Mouse (Mus musculus) midbrain, embryonic 10.5 days (tissue): ENCODE results near the gene Heatr5a. TPM values are rescaled to one million over a fixed set of nuclear protein-coding genes. Genes with fewer than 3 reads are reported as not detected.
A peak's percentile ranks its signal among the peaks of the same experiment; 100 is the strongest.

ENCODE experiments used
- DNase-seq: peaks from one replicate; pipeline ENCODE4 v3.0.0-alpha.2; 2017; ENCODE audit warnings: low spot score
- H3K27ac ChIP-seq: fragments of 300-500 bp; sonication (generic); replicated peaks from 2 replicates; pipeline ENCODE4 v1.5.1; 2016; ENCODE audit warnings: mild to moderate bottlenecking
- H3K27me3 ChIP-seq: fragments of 300-500 bp; sonication (generic); 2 replicates; pipeline ENCODE4 v1.6.1; 2016; ENCODE audit warnings: low read depth, mild to moderate bottlenecking; ENCODE audit not compliant: poor library complexity, severe bottlenecking
- H3K36me3 ChIP-seq: fragments of 300-500 bp; sonication (generic); 2 replicates; pipeline ENCODE4 v1.6.1; 2016; ENCODE audit warnings: mild to moderate bottlenecking, moderate library complexity
- H3K4me1 ChIP-seq: fragments of 300-500 bp; sonication (generic); 2 replicates; pipeline ENCODE4 v1.6.1; 2016
- H3K4me3 ChIP-seq: fragments of 300-500 bp; sonication (generic); 2 replicates; pipeline ENCODE4 v1.5.1; 2016; ENCODE audit warnings: mild to moderate bottlenecking, moderate library complexity
- H3K9me3 ChIP-seq: fragments of 300-500 bp; sonication (generic); replicated peaks from 2 replicates; pipeline ENCODE4 v1.6.1; 2016; ENCODE audit warnings: mild to moderate bottlenecking
- WGBS: fragments of 180-500 bp; shearing (Covaris S2); methylation state at CpG from one replicate; pipeline ENCODE4 v1.1.7; 2016; 5-methylcytosine and 5-hydroxymethylcytosine counted together
- polyA plus RNA-seq: library from polyadenylated mRNA; unstranded; fragments of >200 nt; fragmentation: Nextera tagmentation; extraction: Ambion mirVana; gene quantifications from 2 replicates; pipeline ENCODE4 v1.2.1, GENCODE M21; 2016

Heatr5a gene
- polyA plus RNA-seq, 1 experiment from 2014 or later, result 12.6 TPM

DNA sequence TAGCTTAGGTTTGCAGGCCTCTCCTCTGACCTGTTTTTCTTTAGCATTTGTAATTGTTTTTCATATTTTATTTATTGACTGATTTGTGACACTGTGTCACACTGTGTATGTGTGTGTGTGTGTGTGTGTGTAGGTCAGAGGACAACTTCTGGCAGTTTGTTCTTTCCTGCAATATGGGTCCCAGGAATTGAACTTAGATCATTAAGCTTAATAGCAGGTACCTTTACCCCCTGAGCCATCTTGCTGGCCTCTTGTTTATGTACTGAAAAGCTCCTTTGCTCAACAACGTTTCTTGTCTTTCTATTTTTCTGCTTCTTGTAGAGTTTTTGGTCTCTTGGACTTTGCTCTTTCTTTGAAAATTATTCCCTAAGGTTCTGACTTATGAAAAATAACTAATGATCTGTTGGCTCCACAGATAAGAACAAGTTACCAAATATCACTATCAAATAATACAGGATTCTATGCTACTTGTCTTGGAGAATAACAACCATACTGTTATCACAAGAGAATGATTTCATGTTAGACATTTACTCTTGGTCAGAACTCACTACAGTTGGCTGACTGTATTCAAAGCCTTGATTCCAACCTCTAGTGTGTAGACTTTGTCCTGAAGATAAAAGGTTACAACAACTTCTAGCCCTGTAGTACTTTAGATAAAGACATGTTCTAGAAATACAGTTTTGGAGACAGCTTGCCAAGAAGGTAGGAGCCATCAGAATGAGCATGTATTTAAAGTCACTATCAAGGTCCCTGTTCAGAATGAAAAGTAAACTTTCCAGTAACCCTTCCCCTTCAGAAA lies 24.8 kb upstream of the Heatr5a start:
- Histone ChIP-seq H3K4me3 (no peak overlapping the region), H3K27ac (no peak overlapping the region), H3K4me1 (no peaks in the 10 kb centered on the region), H3K9me3 (no peaks in the 10 kb centered on the region), H3K36me3 (peaks cover 68% of the 10 kb centered on the region), H3K27me3 (no peaks in the 10 kb centered on the region)
- 84% methylated on average over 1 of the region's 1 CpGs for WGBS
- no peak for DNase-seq

DNA sequence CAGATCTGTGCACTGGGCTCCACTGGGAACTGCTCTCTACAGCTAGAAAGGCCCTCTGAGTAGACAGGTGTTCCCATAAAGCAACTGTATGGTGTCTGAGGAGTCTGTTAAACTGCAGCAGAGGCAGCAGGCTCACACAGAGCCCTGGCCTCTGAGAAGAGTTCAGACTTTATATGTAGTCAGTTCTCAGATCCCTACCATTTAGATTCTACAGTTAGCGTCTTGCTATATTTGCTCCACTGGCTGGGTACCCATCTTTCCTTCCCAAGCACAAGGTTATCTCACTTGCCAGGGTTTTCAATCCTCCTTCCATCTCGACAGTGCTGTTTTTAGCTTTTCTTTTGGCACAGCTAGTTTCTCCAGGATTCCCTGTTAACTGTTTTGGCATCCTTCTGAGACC lies 19.5 kb upstream of the Heatr5a start:
- no peak overlapping the region for H3K4me3 ChIP-seq
- WGBS, result 82% methylated on average over 2 of the region's 2 CpGs

DNA sequence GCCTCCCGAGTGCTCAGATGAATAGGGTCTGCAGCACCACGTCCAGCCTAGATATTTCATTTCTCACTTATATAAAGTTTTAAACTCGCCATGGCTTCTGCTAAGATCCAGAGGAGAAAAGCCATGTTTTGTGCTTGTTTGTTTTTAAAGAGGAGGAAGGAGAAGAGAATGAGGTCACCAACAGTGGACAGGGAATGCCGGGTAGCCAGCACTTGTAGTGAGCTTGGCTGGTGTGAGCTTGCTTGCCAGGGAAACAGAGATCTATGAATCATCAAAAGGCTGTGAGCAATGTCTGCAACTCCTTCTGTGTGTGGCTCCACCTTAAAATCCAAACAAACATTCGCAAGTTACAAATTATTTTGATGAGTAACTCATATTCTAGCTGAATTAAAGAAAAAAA lies 17.4 kb upstream of the Heatr5a start:
- Histone ChIP-seq H3K4me3 (no peak overlapping the region), H3K27ac (no peak overlapping the region), H3K36me3 (peaks cover 12% of the 10 kb centered on the region), H3K4me1 (no peaks in the 10 kb centered on the region), H3K27me3 (no peaks in the 10 kb centered on the region), H3K9me3 (no peaks in the 10 kb centered on the region)
- no peak for DNase-seq
- WGBS, result 87% methylated on average over 5 of the region's 5 CpGs

More for the DNA sequence above, 19.5 kb upstream of the Heatr5a start:
- no peak overlapping the region for H3K27ac ChIP-seq
- no peaks in the 10 kb centered on the region for H3K27me3 ChIP-seq
- no peaks in the 10 kb centered on the region for H3K9me3 ChIP-seq
- H3K4me1 ChIP-seq, result no peaks in the 10 kb centered on the region
- no peak for DNase-seq
- H3K36me3 ChIP-seq, result peaks cover 33% of the 10 kb centered on the region

DNA sequence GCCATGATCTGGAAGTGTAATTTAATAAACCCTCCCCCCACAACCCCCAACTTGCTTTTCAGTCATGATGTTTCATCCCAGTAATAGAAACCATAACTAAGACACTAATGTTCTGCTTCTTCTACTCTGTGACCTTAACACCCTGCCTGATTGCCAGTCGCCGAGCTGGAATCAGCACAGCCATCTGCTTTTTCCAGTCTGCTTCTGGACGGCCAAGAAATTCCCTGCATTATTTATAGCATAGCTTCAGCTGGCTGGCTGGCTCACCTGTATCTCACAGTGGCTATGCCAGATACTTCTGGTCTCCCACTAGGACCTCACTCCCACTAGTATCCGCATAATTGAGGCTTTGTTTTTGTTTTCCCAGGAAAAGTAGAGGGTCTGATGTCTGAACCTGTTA lies 14.7 kb upstream of the Heatr5a start:
- Histone ChIP-seq H3K36me3 (peaks cover 12% of the 10 kb centered on the region; the same call in 1 of the 2 replicates), H3K4me3 (no peak overlapping the region), H3K27ac (no peak overlapping the region), H3K4me1 (no peaks in the 10 kb centered on the region), H3K9me3 (no peaks in the 10 kb centered on the region), H3K27me3 (no peaks in the 10 kb centered on the region)
- DNase-seq, result no peak
- 87% methylated on average over 4 of the region's 4 CpGs for WGBS

DNA sequence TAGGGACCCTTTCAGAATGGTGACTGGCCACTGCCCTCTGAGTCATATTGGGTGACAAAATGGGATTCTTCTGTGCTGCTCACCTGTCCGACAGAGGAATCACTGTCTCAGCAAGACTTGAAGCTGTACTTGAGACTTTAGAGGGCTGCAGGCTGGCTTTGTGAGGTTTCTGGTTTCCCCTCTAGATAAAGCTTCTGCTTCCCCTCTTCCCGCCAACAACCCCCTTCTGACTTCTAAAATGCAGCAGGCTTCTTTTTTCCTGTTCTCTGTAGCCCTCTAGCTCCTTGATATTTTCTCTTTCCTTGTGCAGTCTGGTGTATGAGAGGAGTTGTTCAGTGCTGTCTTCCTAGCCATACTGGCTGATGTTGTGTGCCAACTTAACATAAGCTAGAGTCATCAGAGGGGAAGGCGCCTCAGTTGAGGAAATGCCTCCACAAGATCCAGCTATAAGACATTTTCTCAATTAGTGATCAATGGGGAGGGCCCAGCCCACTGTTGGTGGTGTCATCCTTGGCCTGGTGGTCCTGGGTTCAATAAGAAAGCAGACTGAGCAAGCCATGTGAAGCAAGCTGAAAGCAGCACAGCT lies 14.1 kb upstream of the Heatr5a start:
- H3K4me3 ChIP-seq, result no peak overlapping the region
- no peaks in the 10 kb centered on the region for H3K27me3 ChIP-seq
- H3K4me1 ChIP-seq, result no peaks in the 10 kb centered on the region
- H3K36me3 ChIP-seq, result peaks cover 12% of the 10 kb centered on the region; the same call in 1 of the 2 replicates
- H3K27ac ChIP-seq, result no peak overlapping the region
- WGBS, result 91% methylated on average over 3 of the region's 3 CpGs
- DNase-seq, result no peak
- no peaks in the 10 kb centered on the region for H3K9me3 ChIP-seq

DNA sequence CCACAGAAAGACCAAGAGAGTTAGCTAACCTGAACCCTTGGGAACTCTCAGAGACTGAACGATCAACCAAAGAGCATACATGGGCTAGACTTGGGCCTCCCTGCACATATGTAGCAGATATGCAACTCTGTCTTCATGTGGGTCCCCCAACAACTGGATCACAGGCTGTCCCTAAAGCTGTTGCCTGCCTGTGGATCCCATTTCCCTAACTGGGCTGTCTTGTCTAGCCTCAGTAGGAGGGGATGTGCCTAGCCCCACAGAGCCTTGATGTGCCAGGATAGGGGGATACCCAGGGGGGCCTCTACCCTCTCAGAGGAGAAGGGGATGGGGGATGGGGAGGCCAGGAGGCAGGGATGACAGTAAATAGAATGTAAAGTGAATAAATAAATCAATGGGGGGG lies 12.5 kb upstream of the Heatr5a start:
- Histone ChIP-seq H3K4me3 (no peak overlapping the region), H3K36me3 (peaks cover 12% of the 10 kb centered on the region; the same call in 1 of the 2 replicates), H3K9me3 (no peaks in the 10 kb centered on the region), H3K27me3 (no peaks in the 10 kb centered on the region), H3K4me1 (no peaks in the 10 kb centered on the region), H3K27ac (no peak overlapping the region)
- 84% methylated on average over 1 of the region's 1 CpGs for whole genome bisulfite sequencing
- no peak for DNase-seq

DNA sequence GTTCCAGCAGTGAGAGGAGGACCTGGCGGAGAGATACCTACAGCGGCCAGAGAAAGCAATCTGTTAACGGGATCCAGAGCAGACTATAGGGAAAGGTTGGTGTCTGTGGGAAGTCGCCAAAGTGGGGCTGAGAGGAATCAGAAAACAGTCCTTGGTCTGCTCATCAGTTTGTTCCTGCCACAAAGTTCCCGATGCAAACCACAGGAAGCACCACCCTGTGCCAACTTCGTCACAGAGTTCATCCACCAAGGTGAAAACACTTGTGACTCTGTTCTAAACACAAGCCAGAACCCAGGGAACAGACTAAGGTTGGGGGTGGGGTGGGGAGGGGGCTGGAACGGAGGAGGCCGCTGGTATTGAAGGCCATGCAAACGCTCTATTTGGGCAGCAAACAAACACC lies 5.4 kb upstream of the Heatr5a start:
- no peaks in the 10 kb centered on the region for H3K27me3 ChIP-seq
- H3K4me1 ChIP-seq, result no peaks in the 10 kb centered on the region; the same call in 1 of the 2 replicates

DNA sequence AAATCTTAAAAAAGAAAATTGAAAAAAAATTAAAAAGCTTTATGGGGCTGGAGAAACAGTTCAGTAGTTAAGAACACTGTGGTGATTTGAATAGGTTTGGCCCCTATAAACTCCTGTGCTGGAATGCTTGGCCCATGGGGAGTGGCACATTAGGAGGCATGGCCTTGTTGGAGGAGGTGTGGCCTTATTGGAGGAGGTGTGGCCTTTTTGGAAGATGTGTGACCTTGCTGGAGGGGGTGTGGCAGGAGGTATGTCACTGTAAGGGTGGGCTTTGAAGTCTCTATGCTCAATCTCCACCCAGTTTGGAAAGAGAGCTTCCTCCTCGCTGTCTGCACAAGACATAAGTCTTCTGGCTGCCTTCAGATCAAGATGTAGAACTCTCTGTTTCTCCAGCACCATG lies 3.3 kb upstream of the Heatr5a start:
- WGBS, result 92% methylated on average over 1 of the region's 1 CpGs
- H3K4me3 ChIP-seq, result no peak overlapping the region
- DNase-seq, result no peak
- no peak overlapping the region for H3K27ac ChIP-seq
- H3K4me1 ChIP-seq, result peaks cover 16% of the 10 kb centered on the region
- no peaks in the 10 kb centered on the region for H3K27me3 ChIP-seq
- H3K9me3 ChIP-seq, result no peaks in the 10 kb centered on the region; the same call in 1 of the 2 replicates
- no peaks in the 10 kb centered on the region for H3K36me3 ChIP-seq

More for the DNA sequence above, 5.4 kb upstream of the Heatr5a start:
- Histone ChIP-seq H3K4me3 (no peak overlapping the region), H3K36me3 (no peaks in the 10 kb centered on the region), H3K9me3 (no peaks in the 10 kb centered on the region; the same call in 1 of the 2 replicates), H3K27ac (no peak overlapping the region)
- no peak for DNase-seq
- WGBS, result 83% methylated on average over 9 of the region's 9 CpGs

DNA sequence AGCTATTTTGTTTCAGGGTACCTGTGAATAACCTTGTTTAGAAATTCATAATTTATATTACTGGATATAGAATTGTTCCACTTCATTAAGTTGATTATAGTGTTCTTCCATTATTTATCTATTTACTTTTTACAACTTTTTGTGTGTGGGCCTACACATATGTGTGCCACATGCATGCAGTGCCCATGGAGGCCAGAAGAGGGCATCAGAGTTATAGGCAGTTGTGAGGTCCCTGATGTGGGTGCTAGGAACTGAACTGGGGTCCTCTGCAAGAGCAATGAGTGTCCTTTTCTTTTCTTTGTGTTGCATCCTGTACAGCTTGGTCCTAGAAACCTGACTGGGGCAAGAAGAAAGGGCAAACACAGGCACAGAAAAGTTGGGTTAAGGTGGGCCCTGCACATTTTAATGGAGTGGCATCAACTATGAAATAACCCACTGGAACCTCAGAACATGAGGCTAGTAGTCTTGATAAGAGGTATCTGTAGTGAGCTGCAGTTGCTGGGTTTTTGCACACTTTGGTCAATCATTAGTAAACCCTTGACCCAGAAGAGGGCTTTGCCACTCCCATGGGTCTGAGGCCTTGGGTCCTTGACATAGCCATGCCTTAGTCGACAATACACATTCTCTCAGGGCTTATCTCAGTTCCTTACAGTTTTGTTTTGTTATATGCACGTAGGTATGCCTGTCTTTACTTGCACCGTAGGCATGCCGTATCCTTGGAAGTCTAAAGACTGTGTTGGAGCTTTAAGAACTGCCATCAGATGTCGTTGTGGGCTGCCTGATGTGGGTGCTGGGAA lies 1.3 kb upstream of the Heatr5a start:
- H3K4me3 ChIP-seq, result no peak overlapping the region
- no peaks in the 10 kb centered on the region for H3K36me3 ChIP-seq
- H3K27me3 ChIP-seq, result no peaks in the 10 kb centered on the region
- WGBS, result 95% methylated on average over 5 of the region's 5 CpGs
- DNase-seq, result no peak
- no peak overlapping the region for H3K27ac ChIP-seq
- H3K4me1 ChIP-seq, result peaks cover 17% of the 10 kb centered on the region
- H3K9me3 ChIP-seq, result no peaks in the 10 kb centered on the region; the same call in 1 of the 2 replicates

DNA sequence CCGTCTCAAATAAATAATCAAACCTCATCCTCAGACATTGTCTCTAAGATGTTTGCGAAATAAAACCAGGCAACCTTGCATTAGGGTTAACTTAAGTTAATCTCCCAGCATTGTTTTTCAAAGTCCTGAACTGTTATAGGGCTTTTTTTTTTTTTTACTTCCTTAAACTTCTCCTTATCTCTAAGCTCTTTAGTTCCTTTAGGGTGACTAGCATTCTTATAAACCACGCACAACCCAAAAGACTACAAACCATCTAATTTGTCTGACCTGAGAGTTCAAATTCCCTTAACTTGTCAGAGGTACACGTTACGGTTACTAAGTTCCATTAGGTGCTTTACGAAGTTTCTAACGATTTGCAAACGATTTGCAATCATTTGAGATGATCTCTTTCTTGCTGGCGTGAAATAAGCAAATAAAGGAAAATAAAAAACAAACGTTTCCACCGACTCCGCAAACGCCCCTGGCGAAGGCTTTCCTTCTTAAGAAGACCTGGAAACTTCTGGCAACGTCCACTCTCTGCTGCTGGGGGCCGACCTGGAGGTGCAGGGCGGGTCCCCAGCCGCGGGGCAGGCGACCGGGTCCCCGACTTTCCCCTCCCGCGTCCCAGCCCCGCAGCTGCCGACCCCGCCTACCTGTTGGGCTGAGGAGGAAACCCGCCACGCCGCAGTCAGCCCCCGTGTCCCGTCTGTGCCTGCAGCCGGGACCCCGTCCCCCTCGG lies 610 bp downstream of the Heatr5a start:
- no peak for DNase-seq
- no peaks in the 10 kb centered on the region for H3K36me3 ChIP-seq
- H3K27ac ChIP-seq, result peak overlapping the region; percentile 95
- 1% methylated on average over 32 of the region's 35 CpGs for WGBS
- no peaks in the 10 kb centered on the region; the same call in 1 of the 2 replicates for H3K9me3 ChIP-seq
- peak overlapping the region; percentile 97 for H3K4me3 ChIP-seq
- peaks cover 17% of the 10 kb centered on the region for H3K4me1 ChIP-seq
- no peaks in the 10 kb centered on the region for H3K27me3 ChIP-seq

DNA sequence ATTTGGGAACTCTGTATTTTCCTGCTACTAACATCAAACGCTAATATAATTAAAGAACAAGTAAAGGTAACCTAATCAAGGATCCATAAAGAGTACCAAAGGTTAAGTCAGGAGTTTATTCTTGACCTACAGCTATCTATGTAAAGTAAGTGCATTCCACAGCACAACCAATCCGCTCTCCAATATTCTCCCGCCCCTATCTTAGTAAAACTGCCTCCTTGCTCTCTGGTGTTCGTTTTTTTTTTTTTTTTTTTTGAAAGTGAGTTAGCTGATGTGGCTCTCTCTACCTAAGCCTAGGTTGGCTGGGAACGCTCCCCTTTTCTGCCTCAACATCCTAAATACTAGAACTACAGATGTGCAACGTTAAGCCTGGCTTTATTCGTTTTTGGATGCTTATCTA lies 1.2 kb downstream of the Heatr5a start:
- peak overlapping the region; percentile 97 for H3K4me3 ChIP-seq
- H3K4me1 ChIP-seq, result peaks cover 17% of the 10 kb centered on the region
- no peaks in the 10 kb centered on the region for H3K36me3 ChIP-seq
- no peak for DNase-seq
- 25% methylated on average over 7 of the region's 7 CpGs for WGBS
- H3K27me3 ChIP-seq, result no peaks in the 10 kb centered on the region
- no peak overlapping the region for H3K27ac ChIP-seq
- H3K9me3 ChIP-seq, result no peaks in the 10 kb centered on the region; the same call in 1 of the 2 replicates

DNA sequence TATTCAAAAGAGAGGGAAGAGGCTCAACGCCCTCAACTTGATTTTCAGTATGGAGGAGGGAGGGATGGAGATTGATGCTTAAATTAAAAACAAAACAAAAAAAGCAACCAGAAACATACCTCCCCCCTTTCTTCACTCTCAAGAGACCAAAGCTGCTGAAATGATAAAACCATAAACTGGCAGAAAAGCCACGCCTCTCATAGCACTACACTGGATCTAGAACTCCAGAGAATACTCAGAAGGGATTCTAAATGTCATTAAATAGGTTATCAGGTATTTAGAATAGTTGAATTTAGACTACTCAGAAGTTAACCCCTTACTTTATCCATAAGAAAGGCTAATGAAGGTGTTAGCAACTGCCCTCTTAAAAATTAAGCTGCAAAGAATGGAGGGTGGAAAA lies 2.0 kb downstream of the Heatr5a start:
- Histone ChIP-seq H3K27ac (no peak overlapping the region), H3K4me1 (peaks cover 17% of the 10 kb centered on the region), H3K4me3 (no peak overlapping the region), H3K9me3 (no peaks in the 10 kb centered on the region; the same call in 1 of the 2 replicates), H3K36me3 (no peaks in the 10 kb centered on the region), H3K27me3 (no peaks in the 10 kb centered on the region)
- WGBS, result 94% methylated on average over 2 of the region's 2 CpGs
- DNase-seq, result no peak
